Mouse (Mus musculus): ENCODE results near the gene Fadd. TPM values are rescaled to one million over a fixed set of nuclear protein-coding genes. Genes with fewer than 3 reads are reported as not detected.

Fadd gene
- 11.7 TPM in 2 replicates for polyA plus RNA-seq (2015; fragmentation: Nextera tagmentation; extraction: Ambion mirVana)

DNA sequence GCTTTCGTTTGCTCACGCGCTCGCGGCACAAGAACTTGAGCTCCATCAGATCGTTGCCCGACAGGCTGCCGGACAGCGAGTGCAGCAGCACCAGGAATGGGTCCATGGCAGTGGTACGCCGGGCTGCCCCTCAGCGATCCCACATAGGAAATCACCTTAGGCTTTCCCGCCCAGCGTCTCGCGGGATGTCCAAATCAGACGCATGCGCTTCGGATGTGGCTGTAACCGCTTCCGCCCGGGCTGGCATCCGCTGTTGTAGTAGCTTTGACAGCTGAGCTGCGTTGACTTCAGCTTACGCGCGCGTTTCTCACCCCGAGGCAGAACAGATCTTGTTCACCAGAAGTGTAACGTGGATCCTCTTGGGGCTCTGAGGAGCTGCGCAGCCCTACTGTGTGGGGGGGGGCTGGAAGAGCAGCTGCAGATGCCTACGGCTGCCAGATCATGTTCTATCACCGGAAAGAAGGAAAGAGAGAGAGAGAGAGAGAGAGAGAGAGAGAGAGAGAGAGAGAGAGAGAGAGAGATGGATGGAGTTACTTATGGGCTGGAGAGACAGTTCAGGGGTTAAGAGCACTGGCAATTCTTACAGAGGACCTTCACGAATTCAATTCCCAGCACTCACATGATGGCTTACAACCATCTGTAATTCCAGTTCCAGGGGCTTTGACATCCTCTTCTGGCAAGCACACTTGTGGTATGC, at the start of gene Fadd:
Gene Fadd (minus strand): TSS at position 180 of the 697 bp plus-strand sequence.
- Histone ChIP-seq H3K9me3 (no peaks in the 10 kb centered on the region), H3K4me1 (peaks cover 11% of the 10 kb centered on the region), H3K27me3 (replicated peaks) (no peaks in the 10 kb centered on the region), H3K27ac (peak within 1 kb of the TSS; percentile 96), H3K4me3 (replicated peaks) (peak within 1 kb of the TSS; percentile 93), H3K9ac (peak within 1 kb of the TSS; percentile 88), H3K4me2 (peak within 1 kb of the TSS; percentile 83), H3K36me3 (peaks cover 14% of the 10 kb centered on the region)
- 1% methylated on average over 34 of the region's 34 CpGs for WGBS
- ATAC-seq (ENCODE audit: insufficient read depth, low FRiP score, low read depth) = peak; percentile 83

DNA sequence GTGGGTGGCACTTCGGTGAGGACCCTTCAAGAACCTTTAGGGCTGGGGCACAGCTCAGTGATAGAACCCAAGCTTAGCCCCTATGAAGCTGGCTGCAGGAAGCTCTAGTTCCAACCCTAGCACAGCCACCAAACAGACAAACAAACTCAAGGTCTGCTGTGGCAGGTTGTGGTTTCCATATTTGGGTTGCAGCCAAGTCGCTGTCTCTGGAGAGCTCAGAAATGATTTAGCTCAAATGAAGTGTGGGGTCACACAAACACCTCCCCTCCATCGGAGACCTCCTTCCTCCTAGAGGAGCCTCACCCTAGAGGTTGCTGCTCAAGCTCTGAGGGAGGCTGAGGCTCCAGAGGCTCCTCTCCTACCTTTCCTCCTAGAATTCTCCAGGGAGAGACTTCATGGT, 48.4 kb upstream of the Fadd start:
- no peak overlapping the region for H3K4me3 ChIP-seq (replicated peaks)
- peaks cover 23% of the 10 kb centered on the region for H3K4me1 ChIP-seq
- H3K4me2 ChIP-seq = no peak overlapping the region
- no peaks in the 10 kb centered on the region for H3K9me3 ChIP-seq
- no peak overlapping the region for H3K9ac ChIP-seq
- 0 out of 2 replicates have a peak overlapping the region, but pooled peaks have one; percentile 14 for H3K27ac ChIP-seq
- WGBS = 49% methylated on average over 3 of the region's 3 CpGs
- H3K36me3 ChIP-seq = no peaks in the 10 kb centered on the region
- ATAC-seq (ENCODE audit: insufficient read depth, low FRiP score, low read depth) = no peak
- no peaks in the 10 kb centered on the region for H3K27me3 ChIP-seq (replicated peaks)

DNA sequence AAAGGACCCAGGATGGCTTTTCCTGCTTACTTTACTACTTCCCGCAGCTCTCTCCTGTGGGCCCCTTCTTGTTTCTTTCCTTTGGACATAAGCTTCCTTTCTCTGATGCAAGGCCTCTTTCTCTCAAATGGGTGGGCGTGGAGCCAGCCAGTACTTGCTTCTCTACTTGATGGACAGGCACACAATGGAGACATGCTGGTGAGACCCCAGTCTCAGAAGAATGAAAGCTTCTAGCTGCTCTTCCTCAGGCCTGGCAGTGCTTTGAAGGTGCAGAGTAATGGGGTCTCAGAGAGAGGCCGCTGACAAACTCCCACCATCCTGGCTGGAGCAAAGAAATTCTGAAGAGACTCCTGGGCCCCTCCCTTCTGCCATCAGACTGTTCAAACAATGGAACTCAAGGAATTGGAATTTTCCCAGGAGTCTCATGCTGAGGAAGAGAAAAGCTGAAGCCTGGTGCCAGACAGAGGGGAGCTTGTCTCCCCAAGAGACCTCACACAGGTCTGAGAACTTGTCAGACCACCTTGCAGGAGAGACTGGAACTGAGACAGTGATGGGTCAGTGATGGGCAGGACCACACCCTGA, 46.2 kb upstream of the Fadd start:
- no peaks in the 10 kb centered on the region for H3K36me3 ChIP-seq
- H3K4me2 ChIP-seq = no peak overlapping the region
- 0 out of 2 replicates have a peak, but pooled peaks have one; percentile 6 for ATAC-seq (ENCODE audit: insufficient read depth, low FRiP score, low read depth)
- peak overlapping the region; percentile 63 for H3K27ac ChIP-seq
- H3K4me3 ChIP-seq (replicated peaks) = no peak overlapping the region
- H3K27me3 ChIP-seq (replicated peaks) = no peaks in the 10 kb centered on the region
- no peaks in the 10 kb centered on the region for H3K9me3 ChIP-seq
- WGBS = 25% methylated on average over 3 of the region's 3 CpGs
- peaks cover 23% of the 10 kb centered on the region for H3K4me1 ChIP-seq
- H3K9ac ChIP-seq = no peak overlapping the region

DNA sequence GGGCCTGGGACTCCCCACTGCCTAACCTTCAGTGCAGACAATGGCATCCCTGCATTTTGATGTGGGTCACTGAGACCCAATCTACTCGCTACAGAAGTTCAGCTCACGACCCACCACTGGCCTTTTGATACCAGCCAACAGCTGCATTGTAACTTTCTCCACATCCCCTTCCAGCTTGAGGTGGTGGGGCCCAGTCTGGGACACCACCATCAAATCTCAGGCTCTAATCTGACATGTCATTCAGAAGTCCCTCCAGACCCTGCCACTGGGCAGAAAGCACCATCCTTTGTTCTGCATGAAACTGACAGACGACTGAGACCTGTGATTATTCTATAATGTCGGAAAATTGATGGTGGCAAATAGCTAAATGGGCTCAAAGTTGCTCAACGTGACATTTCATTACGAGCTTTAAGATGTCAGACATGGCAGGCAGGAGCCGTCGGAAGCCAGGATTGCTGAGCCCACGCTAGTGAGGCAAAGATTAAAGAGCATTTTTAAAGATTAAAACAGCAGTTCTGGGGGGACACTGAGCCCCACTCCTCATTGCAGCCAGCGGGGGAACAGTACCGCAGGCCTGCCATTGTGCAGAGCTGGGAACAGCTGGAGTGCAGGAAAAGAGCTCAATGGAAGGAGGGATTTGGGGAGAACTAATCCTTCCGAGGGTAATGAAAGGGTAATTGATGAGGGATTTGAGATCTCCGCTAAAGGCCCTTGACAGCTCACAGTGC, 45.5 kb upstream of the Fadd start:
- Histone ChIP-seq H3K4me3 (replicated peaks) (no peak overlapping the region), H3K36me3 (0 out of 2 replicates have a peak, but pooled peaks cover 3% of the 10 kb centered on the region), H3K9me3 (no peaks in the 10 kb centered on the region), H3K4me1 (peaks cover 23% of the 10 kb centered on the region), H3K27ac (no peak overlapping the region), H3K9ac (no peak overlapping the region), H3K4me2 (no peak overlapping the region), H3K27me3 (replicated peaks) (no peaks in the 10 kb centered on the region)
- no peak for ATAC-seq (ENCODE audit: insufficient read depth, low FRiP score, low read depth)
- 39% methylated on average over 13 of the region's 13 CpGs for WGBS

DNA sequence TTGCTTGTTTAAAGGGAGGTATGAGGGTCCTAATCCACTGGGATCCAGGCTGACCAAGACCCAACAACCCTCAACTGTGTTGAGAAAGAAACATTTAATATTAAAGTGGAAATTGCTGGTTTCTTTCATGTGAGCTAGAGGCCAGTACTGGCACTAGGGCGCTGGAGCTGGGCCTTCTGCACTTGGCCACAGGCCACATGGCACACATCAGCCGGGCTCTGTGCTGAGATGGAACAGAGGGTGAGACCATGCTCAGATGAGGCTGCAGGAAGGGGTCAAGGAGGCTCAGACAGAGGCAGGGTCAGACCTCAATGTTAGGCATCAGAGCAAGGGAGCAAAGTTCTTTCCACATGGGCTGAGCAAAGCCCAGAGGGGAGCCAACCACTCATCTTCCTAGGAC, 43.8 kb upstream of the Fadd start:
- no peak for ATAC-seq (ENCODE audit: insufficient read depth, low FRiP score, low read depth)
- no peaks in the 10 kb centered on the region for H3K27me3 ChIP-seq (replicated peaks)
- no peak overlapping the region for H3K4me3 ChIP-seq (replicated peaks)
- H3K4me2 ChIP-seq = no peak overlapping the region
- 0 out of 2 replicates have a peak, but pooled peaks cover 7% of the 10 kb centered on the region for H3K36me3 ChIP-seq
- H3K4me1 ChIP-seq = peaks cover 23% of the 10 kb centered on the region
- WGBS = 80% methylated on average over 2 of the region's 2 CpGs
- no peaks in the 10 kb centered on the region for H3K9me3 ChIP-seq
- no peak overlapping the region for H3K9ac ChIP-seq
- no peak overlapping the region for H3K27ac ChIP-seq

DNA sequence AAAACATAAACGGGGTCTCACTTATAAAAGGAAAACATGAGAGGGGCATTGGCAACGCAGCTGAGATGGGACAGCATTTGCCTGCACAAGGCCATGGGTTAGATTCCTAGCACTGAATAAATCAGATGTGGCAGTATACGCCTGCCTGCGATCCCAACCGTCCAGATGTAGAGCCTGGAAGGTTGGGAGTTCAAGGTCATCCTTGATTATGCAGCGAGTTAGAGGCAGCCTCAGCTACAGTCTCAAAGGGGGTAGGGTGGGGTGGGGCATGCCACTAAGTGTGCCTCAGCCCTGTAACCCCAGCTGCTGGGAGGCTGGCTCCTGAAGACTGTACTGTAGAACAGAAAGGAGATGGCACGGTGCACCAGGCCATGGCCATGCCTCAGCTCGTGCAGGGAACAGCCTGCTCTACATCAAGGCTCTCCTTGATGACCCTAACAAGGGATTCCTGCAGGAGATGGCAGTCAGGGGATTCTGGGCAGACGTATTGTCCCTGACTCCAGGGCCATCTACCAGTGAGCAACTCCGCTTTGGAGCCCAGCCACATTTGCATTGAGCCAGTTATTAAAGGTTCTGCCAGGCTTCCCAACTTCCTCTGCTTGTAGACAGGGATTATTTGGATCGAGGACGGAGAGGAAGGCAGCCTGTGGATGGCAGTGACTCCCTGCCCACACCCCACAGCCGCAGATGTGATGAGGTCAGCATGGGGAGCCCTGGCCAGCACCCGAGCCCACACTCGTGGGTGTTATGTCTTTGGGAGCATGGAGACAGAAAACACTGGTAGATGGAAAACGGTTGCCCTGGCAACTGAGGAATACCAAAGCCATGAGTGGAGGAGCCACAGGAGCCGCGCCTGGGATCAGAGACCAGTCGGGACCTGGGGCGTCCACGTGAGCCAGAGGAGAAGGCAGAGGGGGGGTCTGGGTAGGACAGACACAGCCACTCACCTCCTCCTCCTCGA, 38.7 kb upstream of the Fadd start:
- no peak overlapping the region for H3K4me2 ChIP-seq
- H3K4me3 ChIP-seq (replicated peaks) = no peak overlapping the region
- no peaks in the 10 kb centered on the region for H3K4me1 ChIP-seq
- no peak for ATAC-seq (ENCODE audit: insufficient read depth, low FRiP score, low read depth)
- H3K9ac ChIP-seq = no peak overlapping the region
- 68% methylated on average over 22 of the region's 22 CpGs for WGBS
- no peaks in the 10 kb centered on the region for H3K9me3 ChIP-seq
- H3K27ac ChIP-seq = no peak overlapping the region
- 0 out of 2 replicates have a peak, but pooled peaks cover 7% of the 10 kb centered on the region for H3K36me3 ChIP-seq
- H3K27me3 ChIP-seq (replicated peaks) = no peaks in the 10 kb centered on the region

DNA sequence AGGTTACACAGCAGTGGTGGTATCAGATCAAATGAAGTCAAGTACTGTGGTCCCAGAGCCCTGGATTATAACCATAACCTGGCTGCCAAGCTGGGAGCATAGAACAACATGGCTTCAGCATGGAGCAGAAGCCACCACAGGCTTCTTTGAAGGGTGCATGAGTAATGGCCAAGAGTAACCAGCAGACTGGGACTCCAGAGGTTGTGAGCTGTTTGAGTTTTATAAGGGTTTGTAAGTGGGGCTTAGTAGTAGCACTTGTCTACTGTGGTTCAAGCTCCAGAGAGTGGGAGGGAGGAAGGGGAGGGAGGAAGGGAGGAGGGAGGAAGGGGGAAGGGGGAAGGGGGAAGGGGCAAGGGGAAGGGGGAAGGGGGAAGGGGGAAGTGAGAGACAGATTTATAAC, 38.1 kb upstream of the Fadd start:
- Histone ChIP-seq H3K4me2 (no peak overlapping the region), H3K9me3 (no peaks in the 10 kb centered on the region), H3K36me3 (0 out of 2 replicates have a peak, but pooled peaks cover 7% of the 10 kb centered on the region), H3K9ac (no peak overlapping the region), H3K27me3 (replicated peaks) (no peaks in the 10 kb centered on the region), H3K4me3 (replicated peaks) (no peak overlapping the region), H3K27ac (no peak overlapping the region), H3K4me1 (no peaks in the 10 kb centered on the region)
- ATAC-seq (ENCODE audit: insufficient read depth, low FRiP score, low read depth) = no peak

DNA sequence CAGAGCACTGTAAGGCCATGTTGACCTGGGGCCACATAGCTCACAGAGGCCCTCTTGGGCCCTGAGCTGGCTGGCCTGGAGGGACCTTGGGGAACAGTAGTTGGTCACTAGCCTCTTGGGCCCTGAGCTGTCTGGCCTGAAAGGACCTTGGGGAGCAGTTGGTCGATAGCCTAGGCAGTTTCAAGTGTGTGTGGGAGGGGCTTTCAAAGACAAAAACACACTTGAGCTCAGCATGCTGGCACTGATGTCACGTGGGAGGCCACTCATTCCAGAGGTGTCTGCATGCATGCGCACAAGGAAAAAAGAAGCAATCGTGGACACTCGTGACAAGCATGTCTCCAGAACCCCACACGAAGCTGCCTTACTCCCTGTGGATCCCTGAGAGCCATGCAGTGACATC, 33.1 kb upstream of the Fadd start:
- ATAC-seq (ENCODE audit: insufficient read depth, low FRiP score, low read depth) = no peak
- Histone ChIP-seq H3K27ac (no peak overlapping the region), H3K27me3 (replicated peaks) (no peaks in the 10 kb centered on the region), H3K4me1 (no peaks in the 10 kb centered on the region), H3K4me3 (replicated peaks) (no peak overlapping the region), H3K9ac (no peak overlapping the region), H3K4me2 (no peak overlapping the region), H3K36me3 (no peaks in the 10 kb centered on the region), H3K9me3 (no peaks in the 10 kb centered on the region)
- 74% methylated on average over 6 of the region's 6 CpGs for WGBS

DNA sequence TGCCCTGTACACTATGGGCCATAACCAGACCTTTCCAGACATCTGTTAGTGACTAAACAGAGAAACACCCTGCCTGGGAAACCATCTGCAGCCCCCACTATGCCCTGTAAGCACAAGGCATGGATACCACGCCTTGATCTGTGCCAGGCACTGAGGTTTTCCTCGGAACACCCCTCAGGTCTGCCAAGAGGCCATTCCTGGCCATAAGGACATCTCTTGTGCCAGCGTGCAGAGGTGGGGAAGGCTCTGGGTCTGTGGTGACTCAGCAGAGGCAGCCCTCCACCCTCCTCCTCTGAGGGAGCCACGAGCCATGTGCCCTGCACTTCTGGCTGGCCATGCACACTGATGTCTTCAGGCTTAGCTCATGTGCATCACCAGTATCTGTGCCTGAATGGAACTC, 30.6 kb upstream of the Fadd start:
- Histone ChIP-seq H3K27me3 (replicated peaks) (no peaks in the 10 kb centered on the region), H3K4me3 (replicated peaks) (no peak overlapping the region), H3K4me2 (no peak overlapping the region), H3K27ac (no peak overlapping the region), H3K9me3 (no peaks in the 10 kb centered on the region), H3K4me1 (no peaks in the 10 kb centered on the region), H3K9ac (no peak overlapping the region), H3K36me3 (no peaks in the 10 kb centered on the region)
- WGBS = 67% methylated on average over 4 of the region's 4 CpGs
- no peak for ATAC-seq (ENCODE audit: insufficient read depth, low FRiP score, low read depth)

DNA sequence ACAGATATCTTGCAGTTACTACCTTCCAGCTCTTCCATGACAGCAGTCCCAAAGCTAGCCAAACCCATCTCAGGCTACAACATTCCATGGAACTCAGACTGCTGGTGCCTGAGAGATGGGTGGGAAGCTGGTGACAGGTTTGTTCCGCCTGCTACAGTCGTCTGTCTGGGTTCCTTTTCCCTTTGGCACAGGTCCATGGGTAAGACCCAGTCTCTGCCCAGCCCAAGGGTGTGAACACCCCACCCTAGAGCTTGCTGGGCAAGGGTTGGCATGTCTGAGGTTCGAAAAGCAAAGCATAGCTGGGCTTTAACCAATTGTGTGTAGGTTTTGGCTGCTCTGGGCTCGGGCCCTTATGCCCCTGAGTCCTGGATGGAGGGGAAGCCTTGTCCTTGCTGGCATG, 30.1 kb upstream of the Fadd start:
- Histone ChIP-seq H3K9ac (no peak overlapping the region), H3K27ac (no peak overlapping the region), H3K4me2 (no peak overlapping the region), H3K4me3 (replicated peaks) (no peak overlapping the region), H3K9me3 (no peaks in the 10 kb centered on the region), H3K36me3 (no peaks in the 10 kb centered on the region), H3K4me1 (no peaks in the 10 kb centered on the region), H3K27me3 (replicated peaks) (no peaks in the 10 kb centered on the region)
- no peak; the same call in 1 of the 2 replicates for ATAC-seq (ENCODE audit: insufficient read depth, low FRiP score, low read depth)
- WGBS = 69% methylated on average over 4 of the region's 4 CpGs

DNA sequence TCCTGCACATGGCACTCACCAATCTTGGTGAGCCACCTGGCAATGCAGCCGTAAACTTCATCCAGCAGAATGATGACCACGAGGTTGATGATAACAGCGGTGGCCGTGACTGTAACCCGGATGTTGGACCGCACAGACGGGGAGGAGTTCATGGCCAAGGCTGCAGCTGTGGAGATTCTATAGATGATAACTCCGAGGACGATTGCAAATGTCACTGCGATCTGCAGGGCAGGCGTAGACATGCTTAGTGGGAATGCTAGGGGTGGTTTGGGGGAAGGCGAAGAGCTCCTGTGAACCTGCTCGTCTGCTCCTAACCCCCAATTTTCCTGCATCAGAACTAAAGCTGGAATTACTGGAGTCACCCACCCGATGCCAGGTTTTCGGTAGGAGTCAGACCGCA, 29.3 kb upstream of the Fadd start:
- Histone ChIP-seq H3K4me3 (replicated peaks) (no peak overlapping the region), H3K4me1 (no peaks in the 10 kb centered on the region), H3K36me3 (no peaks in the 10 kb centered on the region), H3K9me3 (no peaks in the 10 kb centered on the region), H3K4me2 (no peak overlapping the region), H3K27me3 (replicated peaks) (no peaks in the 10 kb centered on the region), H3K9ac (no peak overlapping the region), H3K27ac (no peak overlapping the region)
- no peak for ATAC-seq (ENCODE audit: insufficient read depth, low FRiP score, low read depth)
- WGBS = 87% methylated on average over 16 of the region's 16 CpGs
